Mouse (Mus musculus): ENCODE data around the gene Sfmbt1. TPM values are rescaled to one million over a fixed set of nuclear protein-coding genes. Genes with fewer than 3 reads are reported as not detected.

The Sfmbt1 gene
- polyA plus RNA-seq, 1 experiment = 2.8 TPM

DNA sequence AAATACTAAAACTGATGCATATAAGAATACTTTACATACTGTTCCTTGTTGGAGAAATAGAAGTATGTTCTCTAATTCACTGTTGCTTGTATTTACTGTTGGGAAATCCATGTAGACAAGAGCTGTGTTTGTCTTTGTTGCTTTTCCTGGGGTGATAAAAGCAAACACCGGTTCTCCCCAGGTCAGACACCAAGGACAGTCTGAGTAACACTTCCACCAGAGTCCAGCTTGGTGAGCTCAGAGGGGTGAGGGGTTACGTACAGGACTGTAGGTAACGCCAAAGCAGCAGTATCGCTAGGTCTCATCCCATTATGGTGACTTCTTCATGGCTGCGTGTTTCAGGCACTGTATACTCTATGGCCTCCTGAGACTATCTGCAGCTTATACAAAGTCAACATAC lies 20.0 kb downstream of the Sfmbt1 start:
- no peak for TF ChIP-seq POLR2AphosphoS2 (IDR thresholded peaks at IDR 0.05; ENCODE audit: insufficient read length, low read depth)
- TF ChIP-seq CEBPB (IDR thresholded peaks at IDR 0.05; ENCODE audit: insufficient read depth, poor library complexity, severe bottlenecking) = no peak
- TF ChIP-seq SRF (IDR thresholded peaks at IDR 0.05; ENCODE audit: control insufficient read depth, insufficient read length, low read depth) = no peak
- no peak for TF ChIP-seq MYOD1 (IDR thresholded peaks at IDR 0.05; ENCODE audit: control insufficient read depth in 1 of 3, insufficient read length in 2 of 3, low read depth in 2 of 3)
- TF ChIP-seq TCF12 (IDR thresholded peaks at IDR 0.05; ENCODE audit: insufficient read depth, poor library complexity, severe bottlenecking) = no peak
- TF ChIP-seq POLR2A (IDR thresholded peaks at IDR 0.05; ENCODE audit: insufficient read length, low read depth) = no peak
- TF ChIP-seq USF1 (IDR thresholded peaks at IDR 0.05; ENCODE audit: low read depth) = no peak
- no peak for TF ChIP-seq TCF3 (IDR thresholded peaks at IDR 0.05; ENCODE audit: insufficient read length, low read depth)
- no peak for TF ChIP-seq MYOG (IDR thresholded peaks at IDR 0.05; ENCODE audit: control insufficient read depth in 1 of 3, insufficient read depth in 1 of 3, insufficient read length in 2 of 3, low read depth in 2 of 3)
- TF ChIP-seq MAX (IDR thresholded peaks at IDR 0.05; ENCODE audit: low read depth) = no peak
- no peak for TF ChIP-seq E2F4 (IDR thresholded peaks at IDR 0.05; ENCODE audit: insufficient read depth)
- no peak for TF ChIP-seq REST (IDR thresholded peaks at IDR 0.05; ENCODE audit: insufficient read depth, insufficient read length)

GRCm38 (mm10) chr14:30735810-30736209 lies 21.2 kb downstream of the Sfmbt1 start:
- H3K36me3 ChIP-seq (ENCODE audit: control insufficient read depth, insufficient read depth) = no peaks in the 10 kb centered on the region
- H3K4me3 ChIP-seq = no peak overlapping the region
- no peak overlapping the region for H3K4me2 ChIP-seq (ENCODE audit: low read depth)
- no peak overlapping the region for H3ac ChIP-seq (ENCODE audit: control insufficient read depth, insufficient read length)
- TF ChIP-seq POLR2AphosphoS2 (IDR thresholded peaks at IDR 0.05; ENCODE audit: insufficient read length, low read depth) (no peak), REST (IDR thresholded peaks at IDR 0.05; ENCODE audit: insufficient read depth, insufficient read length) (no peak), MYOG (IDR thresholded peaks at IDR 0.05; ENCODE audit: control insufficient read depth in 1 of 3, insufficient read depth in 1 of 3, insufficient read length in 2 of 3, low read depth in 2 of 3) (no peak), POLR2A (IDR thresholded peaks at IDR 0.05; ENCODE audit: insufficient read length, low read depth) (no peak), USF1 (IDR thresholded peaks at IDR 0.05; ENCODE audit: low read depth) (no peak), TCF12 (IDR thresholded peaks at IDR 0.05; ENCODE audit: insufficient read depth, poor library complexity, severe bottlenecking) (no peak), E2F4 (IDR thresholded peaks at IDR 0.05; ENCODE audit: insufficient read depth) (no peak), MYOD1 (IDR thresholded peaks at IDR 0.05; ENCODE audit: control insufficient read depth in 1 of 3, insufficient read length in 2 of 3, low read depth in 2 of 3) (no peak)
- no peaks in the 10 kb centered on the region for H3K27me3 ChIP-seq (ENCODE audit: control insufficient read depth, insufficient read depth, insufficient read length)
- H3K79me2 ChIP-seq (ENCODE audit: control insufficient read depth, insufficient read depth) = peaks cover 7% of the 10 kb centered on the region

More for the DNA sequence above, 20.0 kb downstream of the Sfmbt1 start:
- Histone ChIP-seq H3K4me3 (no peak overlapping the region), H3K36me3 (ENCODE audit: control insufficient read depth, insufficient read depth) (no peaks in the 10 kb centered on the region), H3ac (ENCODE audit: control insufficient read depth, insufficient read length) (no peak overlapping the region), H3K4me2 (ENCODE audit: low read depth) (no peak overlapping the region), H3K79me2 (ENCODE audit: control insufficient read depth, insufficient read depth) (peaks cover 7% of the 10 kb centered on the region), H3K27me3 (ENCODE audit: control insufficient read depth, insufficient read depth, insufficient read length) (no peaks in the 10 kb centered on the region)

DNA sequence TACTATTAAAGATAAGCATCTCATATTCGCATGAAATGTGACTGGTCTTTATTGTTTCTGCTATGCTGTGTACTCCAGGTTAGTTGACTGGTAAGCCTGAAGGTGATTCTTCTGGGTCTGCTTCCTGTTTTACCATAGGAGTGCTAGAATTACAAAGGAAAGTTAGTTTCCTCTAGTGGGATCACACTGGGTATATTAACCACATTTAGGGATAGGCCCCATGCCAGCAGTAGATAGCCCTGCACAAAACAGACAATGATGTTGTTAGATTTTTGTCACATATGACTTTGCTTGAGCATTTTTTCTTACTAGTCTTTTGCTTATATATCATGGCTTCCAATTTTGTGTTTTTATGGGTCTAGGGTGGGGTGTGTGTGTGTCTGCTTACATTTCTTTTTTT lies 21.8 kb downstream of the Sfmbt1 start:
- TF ChIP-seq MAX (IDR thresholded peaks at IDR 0.05; ENCODE audit: low read depth) = no peak
- TF ChIP-seq MYOG (IDR thresholded peaks at IDR 0.05; ENCODE audit: control insufficient read depth in 1 of 3, insufficient read depth in 1 of 3, insufficient read length in 2 of 3, low read depth in 2 of 3) = no peak
- no peak for TF ChIP-seq USF1 (IDR thresholded peaks at IDR 0.05; ENCODE audit: low read depth)
- no peak for TF ChIP-seq POLR2A (IDR thresholded peaks at IDR 0.05; ENCODE audit: insufficient read length, low read depth)
- TF ChIP-seq REST (IDR thresholded peaks at IDR 0.05; ENCODE audit: insufficient read depth, insufficient read length) = no peak
- no peak for TF ChIP-seq SRF (IDR thresholded peaks at IDR 0.05; ENCODE audit: control insufficient read depth, insufficient read length, low read depth)
- no peak for TF ChIP-seq E2F4 (IDR thresholded peaks at IDR 0.05; ENCODE audit: insufficient read depth)
- no peak for TF ChIP-seq POLR2AphosphoS2 (IDR thresholded peaks at IDR 0.05; ENCODE audit: insufficient read length, low read depth)
- no peak for TF ChIP-seq TCF12 (IDR thresholded peaks at IDR 0.05; ENCODE audit: insufficient read depth, poor library complexity, severe bottlenecking)
- TF ChIP-seq CEBPB (IDR thresholded peaks at IDR 0.05; ENCODE audit: insufficient read depth, poor library complexity, severe bottlenecking) = no peak
- TF ChIP-seq MYOD1 (IDR thresholded peaks at IDR 0.05; ENCODE audit: control insufficient read depth in 1 of 3, insufficient read length in 2 of 3, low read depth in 2 of 3) = no peak
- TF ChIP-seq TCF3 (IDR thresholded peaks at IDR 0.05; ENCODE audit: insufficient read length, low read depth) = no peak
- no peak overlapping the region for H3K4me2 ChIP-seq (ENCODE audit: low read depth)
- peaks cover 7% of the 10 kb centered on the region for H3K79me2 ChIP-seq (ENCODE audit: control insufficient read depth, insufficient read depth)
- H3K4me3 ChIP-seq = no peak overlapping the region
- H3K27me3 ChIP-seq (ENCODE audit: control insufficient read depth, insufficient read depth, insufficient read length) = no peaks in the 10 kb centered on the region
- H3ac ChIP-seq (ENCODE audit: control insufficient read depth, insufficient read length) = no peak overlapping the region
- no peaks in the 10 kb centered on the region for H3K36me3 ChIP-seq (ENCODE audit: control insufficient read depth, insufficient read depth)

GRCm38 (mm10) chr14:30743891-30744290 lies 29.2 kb downstream of the Sfmbt1 start:
- H3ac ChIP-seq (ENCODE audit: control insufficient read depth, insufficient read length) = no peak overlapping the region
- no peaks in the 10 kb centered on the region for H3K79me2 ChIP-seq (ENCODE audit: control insufficient read depth, insufficient read depth)
- no peaks in the 10 kb centered on the region for H3K27me3 ChIP-seq (ENCODE audit: control insufficient read depth, insufficient read depth, insufficient read length)
- H3K36me3 ChIP-seq (ENCODE audit: control insufficient read depth, insufficient read depth) = no peaks in the 10 kb centered on the region
- H3K4me3 ChIP-seq = no peak overlapping the region
- no peak overlapping the region for H3K4me2 ChIP-seq (ENCODE audit: low read depth)
- TF ChIP-seq MYOD1 (IDR thresholded peaks at IDR 0.05; ENCODE audit: control insufficient read depth in 1 of 3, insufficient read length in 2 of 3, low read depth in 2 of 3) (no peak), CEBPB (IDR thresholded peaks at IDR 0.05; ENCODE audit: insufficient read depth, poor library complexity, severe bottlenecking) (no peak), SRF (IDR thresholded peaks at IDR 0.05; ENCODE audit: control insufficient read depth, insufficient read length, low read depth) (no peak), REST (IDR thresholded peaks at IDR 0.05; ENCODE audit: insufficient read depth, insufficient read length) (no peak), E2F4 (IDR thresholded peaks at IDR 0.05; ENCODE audit: insufficient read depth) (no peak), TCF3 (IDR thresholded peaks at IDR 0.05; ENCODE audit: insufficient read length, low read depth) (no peak), MYOG (IDR thresholded peaks at IDR 0.05; ENCODE audit: control insufficient read depth in 1 of 3, insufficient read depth in 1 of 3, insufficient read length in 2 of 3, low read depth in 2 of 3) (no peak), MAX (IDR thresholded peaks at IDR 0.05; ENCODE audit: low read depth) (no peak), POLR2AphosphoS2 (IDR thresholded peaks at IDR 0.05; ENCODE audit: insufficient read length, low read depth) (no peak), POLR2A (IDR thresholded peaks at IDR 0.05; ENCODE audit: insufficient read length, low read depth) (no peak), TCF12 (IDR thresholded peaks at IDR 0.05; ENCODE audit: insufficient read depth, poor library complexity, severe bottlenecking) (no peak), USF1 (IDR thresholded peaks at IDR 0.05; ENCODE audit: low read depth) (no peak)

All from myocyte (in vitro differentiated cells).